Mouse (Mus musculus) left cerebral cortex, adult 18-20 months (tissue): Measurements from ENCODE around the gene Ube2l3. TPM values are rescaled to one million over a fixed set of nuclear protein-coding genes. Genes with fewer than 3 reads are reported as not detected.
A peak's percentile ranks its signal among the peaks of the same experiment; 100 is the strongest.
"Not testable (repeated sequence)": the region's sequence is repeated elsewhere in the genome, so short reads cannot be mapped to it uniquely, and the experiment has no call there.

Experiments used
- DNase-seq, 2 experiments: peaks; one replicate each; pipeline ENCODE4 v3.0.0; 2021 to 2022; ENCODE audit warnings: low spot score in 2 of 2, mixed read lengths in 1 of 2
- long read RNA-seq, 2 experiments: library from polyadenylated mRNA; stranded (forward); transcript quantifications; one replicate each; pipeline ENCODE4 v2.0.0; 2021
- total RNA-seq, 2 experiments: library from RNA; stranded (reverse); gene quantifications; 2 replicates each; pipeline ENCODE4 v1.2.3; 2021

Ube2l3 gene
- total RNA-seq, result 100 to 1,000 TPM; 133 to 147 TPM
- long read RNA-seq, experiment 1, transcript Ube2l3-203 (3 exons, 650 nt), result minor isoform, 5 of 124 reads
- long read RNA-seq, experiment 1, transcript Ube2l3-201 (4 exons, 2,609 nt), result major isoform, 82 of 124 reads
- long read RNA-seq, experiment 1, partial matches to known transcripts, result 15 of 124 reads
- long read RNA-seq, experiment 1, other reads (novel, unspliced or antisense), result 20 of 124 reads
- long read RNA-seq, experiment 2, transcript Ube2l3-201 (4 exons, 2,609 nt), result major isoform, 74 of 109 reads
- long read RNA-seq, experiment 2, transcript Ube2l3-203 (3 exons, 650 nt), result minor isoform, 7 of 109 reads
- long read RNA-seq, experiment 2, partial matches to known transcripts, result 12 of 109 reads
- long read RNA-seq, experiment 2, other reads (novel, unspliced or antisense), result 14 of 109 reads

DNA sequence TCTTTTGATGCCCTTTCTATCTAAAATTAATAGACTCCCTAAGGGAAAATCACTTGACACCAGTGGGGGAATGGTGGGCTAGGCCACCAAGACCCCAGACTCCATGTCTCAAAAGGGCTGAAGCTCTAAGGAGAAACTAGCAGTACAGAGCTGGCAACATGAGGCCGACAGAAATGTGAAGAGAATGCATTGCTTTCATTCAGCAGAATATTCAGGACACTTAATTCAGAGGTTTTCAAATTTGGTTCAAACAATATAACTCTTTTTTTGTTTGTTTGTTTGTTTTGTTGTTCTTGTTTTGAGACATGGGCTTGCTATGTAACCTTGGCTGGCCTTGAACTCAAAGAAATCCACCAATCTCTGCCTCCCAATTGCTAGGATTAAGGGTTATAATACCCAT lies at the start of gene Ube2l3:
Ube2l3 (minus strand) TSS at position 101 of the 400 bp plus-strand sequence.
- DNase-seq, result no peak

DNA sequence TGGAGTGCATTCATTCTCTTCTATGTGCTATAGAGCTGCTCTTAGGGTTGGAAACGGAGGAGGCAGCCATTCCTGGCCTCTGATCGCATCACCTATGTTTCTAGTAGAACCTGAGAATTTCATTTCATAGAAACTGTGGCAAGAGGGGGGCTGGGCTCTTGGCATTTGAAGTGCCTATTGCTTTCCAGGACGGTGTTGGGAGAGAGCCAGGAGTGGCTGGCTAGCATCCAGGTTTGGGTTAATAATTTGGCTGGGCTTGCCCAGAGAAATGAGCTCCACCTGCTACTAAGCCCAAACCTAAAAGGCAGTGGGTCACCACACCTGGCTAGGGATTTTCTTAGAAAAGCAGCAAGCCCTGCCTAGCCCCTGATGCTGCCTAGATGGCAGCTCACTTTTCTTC lies 49.1 kb upstream of the Ube2l3 start:
- DNase-seq, result no peak

DNA sequence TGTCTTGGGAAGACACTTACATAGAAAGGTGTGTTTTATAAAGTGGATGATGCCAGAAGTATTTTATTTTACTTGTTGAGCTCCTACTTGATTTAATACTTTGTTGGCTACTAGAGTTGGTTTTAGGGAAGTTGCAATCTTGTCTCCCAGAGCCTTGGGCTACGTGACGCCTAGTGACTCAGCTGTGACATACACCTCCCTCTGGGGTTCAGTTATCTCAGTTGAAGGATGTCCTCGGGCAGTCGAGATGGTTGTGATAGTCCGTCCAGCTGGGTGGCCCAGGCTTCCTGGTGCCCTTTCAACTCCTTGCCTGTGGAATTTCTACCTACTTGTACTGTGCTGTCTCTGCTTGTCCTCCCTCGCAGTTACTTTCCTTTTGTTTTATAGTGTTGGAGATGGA lies 46.7 kb upstream of the Ube2l3 start:
- DNase-seq, result no peak

DNA sequence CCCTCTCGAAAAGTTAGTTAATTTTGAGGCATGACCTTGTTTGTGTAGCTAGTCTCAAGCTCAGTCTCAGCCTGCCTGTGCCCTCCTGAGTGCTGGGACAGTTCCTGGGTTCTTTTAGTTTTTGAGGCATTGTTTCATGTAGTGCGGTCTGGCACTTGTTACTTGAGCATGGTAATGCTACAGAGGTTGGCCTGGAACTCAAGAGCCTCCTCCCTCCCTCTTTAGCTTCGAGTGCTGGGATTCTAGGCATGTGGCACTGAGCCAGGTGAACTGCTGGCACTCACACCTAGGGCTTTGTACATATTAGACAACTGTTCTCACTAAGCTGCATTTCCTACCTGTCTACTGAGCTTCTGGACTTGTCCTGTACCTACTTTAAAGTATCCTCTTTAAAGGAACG lies 45.3 kb upstream of the Ube2l3 start:
- DNase-seq, result no peak

DNA sequence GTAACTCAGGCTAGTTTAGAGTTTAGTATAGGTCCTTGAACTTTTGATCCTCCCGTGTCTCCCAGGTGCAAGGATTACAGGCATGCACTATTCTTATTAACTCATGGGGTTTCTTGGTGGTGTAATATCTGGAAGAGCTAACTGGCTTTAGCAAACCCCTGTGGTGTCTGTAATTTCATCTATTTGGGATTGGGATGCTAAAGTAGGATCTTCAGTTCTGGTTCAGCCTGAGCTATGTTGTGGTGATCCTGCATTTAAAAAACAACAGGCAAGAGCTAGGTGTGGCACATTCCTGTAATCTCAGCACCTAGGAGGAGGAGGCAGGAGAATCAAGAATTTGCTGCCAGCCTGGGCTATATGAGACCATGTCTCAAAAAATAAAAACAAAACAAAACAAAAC lies 42.5 kb upstream of the Ube2l3 start:
- no peak for DNase-seq

DNA sequence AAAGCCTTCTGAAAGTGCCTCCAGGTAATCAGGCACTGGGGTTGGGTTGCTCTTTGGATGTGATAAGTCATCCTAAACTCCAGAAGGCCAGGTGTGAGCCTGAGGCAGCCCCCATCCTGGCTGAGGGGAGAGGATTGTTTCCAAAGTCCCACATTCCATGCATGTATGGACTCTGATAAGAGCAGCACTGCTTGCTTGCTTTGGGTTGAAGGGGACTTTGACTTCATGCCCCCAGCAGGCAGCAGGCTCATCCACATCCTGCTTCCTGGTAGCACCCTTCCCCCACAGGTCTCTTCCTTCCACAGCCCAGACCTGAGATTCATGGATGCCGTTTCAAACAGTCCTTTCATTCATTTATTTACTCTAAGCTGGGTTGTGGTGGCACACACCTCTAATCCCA lies 41.3 kb upstream of the Ube2l3 start:
- no peak for DNase-seq

DNA sequence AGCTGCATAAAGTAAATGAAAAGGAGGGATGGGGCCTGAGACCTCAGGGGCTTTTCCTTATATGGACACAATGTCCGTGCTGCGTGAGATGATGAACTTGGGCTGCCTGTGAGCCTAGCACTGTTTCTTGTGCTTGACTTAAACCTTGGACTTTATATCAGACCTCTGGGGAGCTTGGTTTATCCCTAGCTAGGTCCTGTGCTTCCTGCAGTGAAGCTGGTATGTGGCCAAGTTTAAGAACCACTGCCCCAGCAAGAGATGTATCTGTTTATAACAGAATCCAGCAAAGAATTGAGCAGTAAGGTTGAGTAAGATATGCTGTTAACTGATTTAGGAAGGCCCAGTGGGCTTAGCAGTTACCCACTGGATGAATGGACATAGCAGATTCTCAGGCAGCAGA lies 37.0 kb upstream of the Ube2l3 start:
- no peak for DNase-seq

DNA sequence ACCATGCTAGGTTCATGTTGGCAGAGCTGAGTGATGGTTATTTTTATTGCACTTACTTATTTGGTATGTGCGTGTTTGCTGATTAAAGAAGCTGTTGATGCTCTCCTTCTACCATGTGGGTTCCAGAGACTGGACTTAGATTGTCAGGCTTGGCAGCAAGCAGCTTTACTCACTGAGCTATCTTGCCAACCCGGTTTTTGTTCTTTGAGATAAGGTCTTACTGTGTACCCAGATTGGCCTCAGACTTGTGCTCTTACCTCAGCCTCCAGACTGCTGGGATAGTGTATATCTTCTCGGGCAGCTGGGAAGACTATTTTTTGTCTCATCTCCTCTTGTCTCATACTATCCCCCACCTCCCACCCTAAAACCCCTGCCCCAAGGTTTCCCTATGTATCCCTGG lies 35.2 kb upstream of the Ube2l3 start:
- no peak for DNase-seq

DNA sequence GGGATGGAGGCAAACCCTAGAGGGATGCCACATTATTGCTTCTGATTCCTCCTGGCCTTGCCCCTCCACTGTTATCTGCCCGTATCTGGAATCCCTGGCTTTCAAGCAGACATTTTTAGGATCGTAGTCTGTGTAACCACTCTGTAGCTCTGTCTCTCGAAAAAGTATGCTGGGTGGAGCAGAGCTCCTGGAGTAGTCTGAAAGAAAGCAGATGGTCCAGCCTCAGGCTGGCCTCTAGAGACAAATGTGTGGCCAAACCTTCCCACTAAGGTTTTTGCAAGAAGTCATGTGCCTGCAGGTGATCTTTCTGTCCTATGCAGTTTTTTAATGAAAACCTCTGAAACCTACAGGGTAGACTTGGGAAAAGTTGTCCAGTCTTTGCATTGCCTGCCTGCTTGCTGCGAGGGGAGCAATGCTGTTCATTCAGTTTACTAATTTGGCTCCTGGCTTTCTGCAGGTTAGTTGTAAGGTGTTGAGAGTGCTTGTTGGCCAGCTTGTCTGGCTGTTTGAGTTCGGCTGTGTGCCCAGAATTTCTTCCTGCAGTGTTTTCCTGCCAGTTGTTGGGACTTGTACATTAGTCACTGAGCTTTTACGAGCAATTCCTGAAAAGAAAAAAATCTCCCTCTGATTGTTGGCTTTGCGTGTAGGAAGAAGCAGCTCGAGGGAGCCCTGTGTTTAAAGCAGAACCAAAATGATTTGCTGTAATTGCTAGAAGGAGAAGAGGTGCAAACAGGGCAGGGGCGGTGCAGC lies 32.6 kb upstream of the Ube2l3 start:
- DNase-seq, result peak; percentile 59 to 61

DNA sequence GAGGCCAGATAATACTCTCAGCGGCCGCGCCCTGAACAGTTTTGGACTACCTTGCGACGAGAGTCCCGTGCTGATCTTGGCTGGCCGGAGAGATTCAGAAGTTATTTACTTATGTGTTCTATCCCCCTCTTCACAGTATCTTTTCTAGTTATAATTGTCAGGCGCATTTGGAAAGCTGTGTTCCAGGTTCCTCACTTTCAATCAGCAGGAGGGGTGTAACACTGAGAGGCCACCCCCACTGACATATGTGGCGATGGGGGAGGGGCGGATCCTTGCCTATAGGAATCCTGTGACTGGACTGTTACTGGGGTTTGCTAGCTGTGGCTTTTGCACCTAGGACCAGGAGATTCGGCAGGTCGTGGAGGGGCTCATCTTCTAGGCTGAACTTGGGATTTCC lies 32.0 kb upstream of the Ube2l3 start:
- DNase-seq, result peak; percentile 55 to 62

DNA sequence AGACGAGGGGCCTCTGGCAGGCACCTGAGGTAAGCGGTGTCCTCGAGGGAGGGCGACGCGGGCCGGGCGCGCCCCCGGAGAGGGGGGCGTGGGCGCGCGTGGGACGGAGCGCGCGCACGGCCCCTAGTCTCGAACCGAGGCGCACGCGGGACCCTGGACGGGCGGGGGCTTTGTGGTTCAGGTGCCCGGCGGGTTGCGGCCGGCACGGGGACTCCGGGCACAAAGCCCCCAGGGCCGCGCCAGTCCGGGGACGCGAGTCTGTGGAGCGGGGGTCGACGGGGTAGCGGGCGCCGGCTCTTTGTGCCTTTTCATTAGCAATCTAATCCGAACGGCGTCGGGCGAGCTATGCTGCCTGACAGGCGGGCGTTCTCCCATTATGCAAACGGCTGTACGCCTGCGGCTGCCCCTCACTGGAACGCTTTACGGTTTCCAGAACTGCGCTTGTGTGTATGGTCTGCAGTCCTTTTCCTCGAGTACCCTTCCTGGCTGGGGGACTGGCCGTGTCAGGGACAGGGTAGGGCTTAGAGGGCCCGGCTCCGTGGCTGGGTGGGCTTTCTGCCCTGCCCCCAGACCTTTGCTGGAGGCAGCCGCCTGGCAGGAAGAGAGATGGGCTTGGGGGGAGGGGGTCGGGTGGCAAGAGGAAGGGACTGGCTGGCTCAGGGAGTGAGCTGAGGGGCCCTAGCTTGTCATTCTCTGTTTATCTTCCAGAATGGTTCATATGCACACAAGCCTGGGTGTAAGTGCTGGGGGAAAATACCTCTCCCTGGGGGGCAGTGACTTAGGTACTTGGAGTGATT lies 31.5 kb upstream of the Ube2l3 start:
- peak; percentile 21 to 26 for DNase-seq

DNA sequence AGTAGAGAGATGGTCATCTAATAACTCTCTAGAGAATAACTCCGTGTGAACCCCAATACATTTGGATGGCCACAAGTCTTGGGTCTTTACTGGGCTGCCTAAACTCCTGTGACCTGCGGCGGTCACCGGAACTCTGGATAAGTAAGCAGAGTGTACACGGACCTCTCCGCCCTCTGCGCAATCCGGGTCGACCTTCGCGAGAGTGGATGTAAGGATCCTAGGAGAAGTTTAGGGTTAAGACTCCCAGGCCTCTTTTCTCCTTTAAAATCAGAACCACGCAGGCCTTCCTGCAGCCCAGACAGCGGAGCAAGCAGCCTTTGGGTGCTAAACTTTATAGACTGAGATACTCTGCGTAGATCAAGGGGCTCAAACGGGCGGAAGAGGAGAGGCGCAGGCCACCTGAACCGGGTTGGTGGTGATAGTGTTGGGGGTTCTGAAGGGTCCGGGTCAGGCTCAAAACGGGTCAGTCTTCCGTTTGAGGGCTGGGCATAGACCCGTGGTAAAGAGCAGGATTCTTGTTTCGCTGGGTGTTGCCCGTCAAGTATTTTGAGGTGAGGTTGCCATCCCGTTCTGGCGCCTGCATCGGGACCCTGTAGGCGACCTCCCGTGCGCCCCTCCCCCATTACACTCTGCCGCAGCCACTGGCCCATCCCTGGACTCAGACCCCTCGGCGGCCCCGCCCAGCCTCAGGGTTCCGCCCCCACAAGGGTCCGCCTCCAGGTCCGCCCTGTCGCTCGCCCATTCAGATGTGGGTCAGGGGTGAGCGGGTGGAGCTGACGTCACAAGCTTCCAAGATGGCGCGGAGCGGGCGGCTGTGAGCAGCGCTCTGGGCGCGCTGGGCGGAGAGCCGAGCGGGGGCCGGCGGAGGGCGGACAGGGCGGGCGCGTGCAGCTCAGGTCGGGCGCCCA lies 30.6 kb upstream of the Ube2l3 start, which contains the start of gene Hic2:
Hic2 (plus strand) TSS at position 779 of the 908 bp plus-strand sequence.
- peak; percentile 89 for DNase-seq

DNA sequence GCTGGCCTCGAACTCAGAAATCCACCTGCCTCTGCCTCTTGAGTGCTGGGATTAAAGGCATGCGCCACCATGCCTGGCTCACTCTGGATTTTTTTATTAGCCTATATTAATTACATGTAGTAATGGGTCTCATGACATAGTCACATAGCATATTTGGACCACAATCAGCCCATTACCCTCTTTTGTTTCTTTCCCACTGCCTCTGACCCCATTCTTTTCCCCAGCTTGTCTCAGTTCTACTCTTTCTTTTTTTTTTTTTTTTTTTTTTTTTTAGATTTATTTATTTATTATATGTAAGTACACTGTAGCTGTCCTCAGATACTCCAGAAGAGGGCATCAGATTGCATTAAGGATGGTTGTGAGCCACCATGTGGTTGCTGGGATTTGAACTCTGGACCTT lies 29.1 kb upstream of the Ube2l3 start:
- DNase-seq, result not testable (repeated sequence)

DNA sequence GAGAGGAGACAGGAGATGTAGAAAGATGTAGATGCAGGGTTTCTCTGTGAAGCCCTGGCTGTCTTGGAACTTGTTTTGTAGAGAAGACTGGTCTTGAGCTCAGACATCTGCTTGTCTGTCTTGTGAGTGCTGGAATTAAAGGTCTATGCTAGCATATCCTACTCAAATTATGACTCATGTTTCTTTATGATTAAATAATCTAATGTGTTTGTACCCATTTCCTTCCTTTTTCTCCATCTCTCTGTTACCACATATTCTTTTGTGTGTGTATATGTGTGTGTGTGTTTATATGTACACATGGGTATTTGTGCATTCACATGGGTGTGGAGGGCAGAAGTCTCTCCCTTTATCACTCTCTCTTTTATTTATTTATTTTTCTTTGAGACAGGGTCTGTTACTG lies 24.0 kb upstream of the Ube2l3 start:
- no peak for DNase-seq

DNA sequence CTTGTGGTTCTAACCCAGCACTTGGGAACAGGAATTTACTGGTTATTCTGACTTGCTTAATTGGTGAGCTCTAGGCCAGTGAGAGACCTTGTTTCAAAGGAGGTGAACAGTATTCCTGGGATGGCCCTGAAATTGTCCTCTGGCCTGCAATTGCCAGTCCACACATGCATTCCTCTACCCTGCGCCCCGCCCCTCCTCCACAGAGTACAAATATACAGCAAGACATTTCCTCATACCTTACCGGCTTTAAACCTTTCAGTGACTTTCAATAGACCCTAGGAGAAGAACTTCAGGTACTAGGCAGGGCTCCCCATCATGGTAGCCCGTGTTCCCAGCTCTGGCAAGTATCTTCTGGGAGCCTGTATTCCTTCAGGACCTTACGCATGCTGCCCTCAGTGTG lies 23.1 kb upstream of the Ube2l3 start:
- DNase-seq, result no peak

DNA sequence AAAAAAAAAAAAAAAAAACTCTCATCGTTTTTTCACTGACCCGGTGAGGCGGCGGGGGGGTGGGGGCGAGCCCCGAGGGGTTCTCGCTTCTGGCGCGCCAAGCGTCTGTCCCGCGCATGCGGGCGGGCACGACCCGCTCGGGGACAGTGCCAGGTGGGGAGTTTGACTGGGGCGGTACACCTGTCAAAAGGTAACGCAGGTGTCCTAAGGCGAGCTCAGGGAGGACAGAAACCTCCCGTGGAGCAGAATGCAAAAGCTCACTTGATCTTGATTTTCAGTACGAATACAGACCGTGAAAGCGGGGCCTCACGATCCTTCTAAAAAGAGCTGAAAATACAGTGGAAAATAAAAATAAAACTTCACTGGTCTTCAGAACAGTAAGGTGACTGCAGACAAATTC lies 19.7 kb upstream of the Ube2l3 start:
- peak; percentile 98 to 100 for DNase-seq

DNA sequence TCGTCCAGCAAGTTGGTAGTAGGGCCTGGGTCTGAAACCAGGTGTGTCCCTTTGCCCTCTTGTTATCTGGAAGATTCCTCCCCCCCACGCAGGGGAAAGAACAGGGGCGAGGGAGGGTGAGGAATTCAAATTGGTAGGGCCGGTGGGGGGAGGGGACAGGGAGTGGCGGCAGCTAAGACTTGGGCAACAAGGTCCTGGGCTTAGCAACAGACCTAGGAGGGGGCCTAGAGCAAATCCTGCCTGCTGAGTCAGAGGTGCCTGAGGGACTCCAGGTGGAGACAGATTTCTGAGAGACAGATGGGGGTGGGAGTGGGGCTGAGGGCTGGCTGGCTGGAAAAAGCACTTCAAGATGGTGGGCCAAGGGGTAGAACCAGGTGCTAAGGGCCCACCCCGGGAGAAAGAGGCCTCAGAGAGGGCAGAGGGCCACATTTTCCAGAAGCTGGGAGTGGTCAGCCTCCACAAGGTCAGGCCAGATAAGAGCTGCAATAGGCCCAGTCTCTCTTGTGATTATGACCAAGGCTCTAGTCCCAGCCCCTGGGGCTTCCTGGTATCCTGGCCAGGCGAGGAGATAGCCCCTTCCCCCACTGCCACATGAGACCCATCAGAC lies 17.8 kb upstream of the Ube2l3 start:
- DNase-seq, result no peak

DNA sequence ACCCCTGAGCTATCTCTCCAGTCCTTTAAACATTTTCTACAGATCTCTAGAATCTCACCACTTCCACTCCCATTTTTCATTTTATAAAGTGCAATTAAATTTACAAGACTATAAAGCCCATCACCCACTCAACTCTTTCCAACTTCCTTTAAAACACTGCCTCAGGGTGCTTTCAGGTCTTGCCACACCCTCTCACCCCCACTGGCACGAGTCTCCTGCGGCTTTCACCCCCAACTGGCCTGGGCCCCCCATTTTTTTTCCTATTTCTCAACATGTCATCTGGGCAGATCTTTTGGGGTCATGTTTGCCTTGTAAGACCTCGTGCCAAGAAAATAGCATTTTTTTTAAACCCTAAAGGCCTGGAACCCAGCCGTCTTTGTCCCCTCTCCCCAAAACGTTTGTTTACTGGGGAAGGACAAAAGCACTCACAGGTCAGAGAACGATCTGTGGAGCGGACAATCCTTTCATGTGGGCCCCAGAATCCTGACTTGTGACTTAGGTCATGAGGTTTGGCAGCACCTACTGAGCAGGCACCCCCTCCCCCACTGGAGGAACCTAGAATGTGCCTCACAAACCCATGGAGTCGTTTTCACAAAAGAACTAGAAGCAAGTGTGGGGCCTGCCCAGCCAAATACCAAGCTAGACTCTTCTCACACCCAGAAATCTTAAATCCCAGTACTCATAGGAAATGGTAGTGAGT lies 14.6 kb upstream of the Ube2l3 start:
- DNase-seq, result no peak

DNA sequence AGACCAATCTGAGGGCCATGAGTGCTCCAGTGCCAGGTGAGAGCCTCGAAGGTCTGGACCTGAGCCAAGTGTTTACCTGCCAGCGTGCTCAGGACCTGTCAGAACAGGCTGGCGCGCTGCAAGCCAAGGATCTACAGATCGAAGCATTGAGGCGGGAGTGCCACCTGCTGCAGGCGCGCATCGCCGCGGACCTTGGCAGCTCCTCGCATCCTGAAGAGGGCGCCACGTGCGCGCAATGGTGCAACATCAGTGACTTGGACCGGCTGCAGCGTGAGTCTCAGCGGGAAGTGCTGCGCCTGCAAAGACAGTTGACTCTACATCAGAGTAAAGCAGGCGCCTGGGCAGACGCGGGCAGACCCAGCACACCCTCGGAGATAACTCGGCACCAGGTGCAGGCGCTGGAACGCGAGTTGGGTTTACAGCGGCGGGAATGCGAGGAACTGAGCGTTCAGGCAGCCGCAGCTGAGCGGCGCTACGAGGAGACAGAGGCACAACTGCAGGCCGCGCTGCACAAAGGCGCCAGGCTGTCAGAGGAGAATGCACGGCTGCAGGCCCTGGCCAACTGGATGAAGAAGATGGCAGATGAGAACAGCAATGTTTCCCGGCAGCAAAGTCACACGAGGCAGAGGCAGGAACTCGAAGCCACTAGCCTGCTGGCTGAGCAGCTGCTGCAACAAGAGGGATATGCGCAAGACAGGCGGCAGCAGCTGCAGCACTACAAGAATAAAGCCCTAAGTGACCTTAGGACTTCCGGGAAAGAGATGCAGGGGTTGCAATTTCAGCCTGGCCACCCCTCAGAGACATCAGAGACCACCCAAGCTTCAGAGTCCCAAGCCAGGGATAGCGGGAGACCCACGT lies 7.8 kb upstream of the Ube2l3 start:
- DNase-seq, result peak; percentile 85 to 89
